Mouse (Mus musculus) limb, embryonic 11.5 days (tissue): ENCODE data around the gene Cry2. TPM values are rescaled to one million over a fixed set of nuclear protein-coding genes. Genes with fewer than 3 reads are reported as not detected.

ENCODE experiments used
- ATAC-seq: fragments of 200-750 bp; cut with Nextera tagmentation; 2 replicates; pipeline ENCODE4 v1.8.0; 2017; ENCODE audit warnings: low read depth; ENCODE audit not compliant: insufficient number of reproducible peaks, low FRiP score, low TSS enrichment
- DNase-seq: peaks from one replicate; pipeline ENCODE4 v3.0.0-alpha.2; 2015; ENCODE audit warnings: low spot score
- H3K27ac ChIP-seq: fragments of 300-500 bp; sonication (generic); replicated peaks from 2 replicates; pipeline ENCODE4 v1.5.1; 2014; ENCODE audit warnings: low read depth, mild to moderate bottlenecking, low read length
- H3K27me3 ChIP-seq: fragments of 300-500 bp; sonication (generic); 2 replicates; pipeline ENCODE4 v1.6.1; 2014; ENCODE audit warnings: mild to moderate bottlenecking, low read length, mixed read lengths; ENCODE audit not compliant: control insufficient read depth, insufficient read depth
- H3K36me3 ChIP-seq: fragments of 300-500 bp; sonication (generic); 2 replicates; pipeline ENCODE4 v1.6.1; 2014; ENCODE audit warnings: mild to moderate bottlenecking, low read length, moderate library complexity, mixed read lengths; ENCODE audit not compliant: control insufficient read depth, insufficient read depth
- H3K4me1 ChIP-seq: fragments of 300-500 bp; sonication (generic); 2 replicates; pipeline ENCODE4 v1.6.1; 2014; ENCODE audit warnings: low read length, mixed read lengths; ENCODE audit not compliant: control insufficient read depth, insufficient read depth
- H3K4me2 ChIP-seq: fragments of 300-500 bp; sonication (generic); 2 replicates; pipeline ENCODE4 v1.6.1; 2014; ENCODE audit warnings: low read depth, mild to moderate bottlenecking, moderate library complexity; ENCODE audit not compliant: severe bottlenecking
- H3K4me3 ChIP-seq: fragments of 300-500 bp; sonication (generic); 2 replicates; pipeline ENCODE4 v1.5.1; 2014; ENCODE audit warnings: low read depth, low read length
- H3K9ac ChIP-seq: fragments of 300-500 bp; sonication (generic); 2 replicates; pipeline ENCODE4 v1.6.1; 2014; ENCODE audit warnings: mild to moderate bottlenecking, low read length
- H3K9me3 ChIP-seq: fragments of 300-500 bp; sonication (generic); 2 replicates; pipeline ENCODE4 v1.6.1; 2016; ENCODE audit warnings: low read length; ENCODE audit not compliant: control insufficient read depth
- WGBS: fragments of 180-500 bp; shearing (Covaris S2); extraction: QIAGEN DNeasy Blood & Tissue Kit; methylation state at CpG from one replicate; pipeline ENCODE4 v1.1.7; 2014; 5-methylcytosine and 5-hydroxymethylcytosine counted together
- polyA plus RNA-seq: library from polyadenylated mRNA; unstranded; fragments of >200 nt; fragmentation: Nextera tagmentation; extraction: Ambion mirVana; gene quantifications from 2 replicates; pipeline ENCODE4 v1.2.1, GENCODE M21; 2014

Cry2 gene
- polyA plus RNA-seq, 1 experiment from 2014 or later = 18.0 TPM

DNA sequence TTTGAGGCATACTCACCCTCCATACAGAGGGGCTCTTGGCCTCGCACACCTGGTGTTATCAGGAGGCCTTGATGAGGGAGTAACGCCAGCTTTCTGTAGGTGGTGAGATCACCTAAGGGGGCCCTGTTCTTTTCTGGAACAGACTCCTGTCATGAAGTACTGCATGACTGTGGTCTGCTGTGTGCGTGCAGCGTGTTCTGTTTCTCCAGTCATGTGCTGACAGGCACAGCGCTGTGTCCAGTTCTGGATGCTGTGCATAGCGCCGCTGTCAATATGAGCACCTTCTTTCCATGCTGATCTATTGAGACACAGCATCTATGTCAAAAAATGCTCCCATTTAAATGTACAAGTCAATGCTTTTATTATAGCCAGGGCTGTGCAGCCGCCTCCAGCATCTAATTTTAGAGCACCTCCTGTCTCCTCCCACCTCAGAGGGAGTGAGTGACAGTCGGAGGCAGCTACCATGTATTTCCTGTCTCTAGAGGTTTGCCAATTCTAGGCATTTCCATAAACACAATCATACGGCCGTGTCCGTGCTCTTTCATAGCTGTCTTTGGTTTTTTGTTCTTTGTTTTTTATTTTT is 8.7 kb upstream of the Cry2 start:
- H3K27ac ChIP-seq = no peak overlapping the region
- H3K4me1 ChIP-seq = peaks cover 3% of the 10 kb centered on the region; the same call in 1 of the 2 replicates
- H3K27me3 ChIP-seq = no peaks in the 10 kb centered on the region
- WGBS = 80% methylated on average over 12 of the region's 12 CpGs
- no peak overlapping the region for H3K4me3 ChIP-seq
- no peak overlapping the region for H3K9ac ChIP-seq
- no peak for ATAC-seq
- H3K9me3 ChIP-seq = no peaks in the 10 kb centered on the region
- DNase-seq = no peak
- H3K4me2 ChIP-seq = no peak overlapping the region
- H3K36me3 ChIP-seq = no peaks in the 10 kb centered on the region

DNA sequence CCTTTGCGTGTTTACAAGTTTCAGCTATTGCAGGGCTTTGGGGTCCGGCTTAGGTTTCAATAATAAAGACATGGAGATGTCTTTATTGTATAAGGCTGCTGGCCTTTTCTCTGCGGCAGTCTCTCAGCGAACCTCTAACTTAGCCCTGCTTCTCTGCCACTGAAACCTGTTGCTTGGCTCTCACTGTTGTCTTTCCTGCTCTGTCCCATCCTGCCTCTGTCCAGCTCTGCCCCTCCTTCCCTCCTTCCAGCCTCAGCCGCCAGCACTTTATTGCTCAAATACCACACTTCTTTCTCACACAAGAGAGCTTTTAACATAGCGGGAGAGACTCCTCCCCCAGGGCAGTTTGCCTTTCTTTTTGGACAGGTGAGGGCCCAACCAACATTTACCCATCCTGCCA is 6.6 kb upstream of the Cry2 start:
- no peak for ATAC-seq
- no peak overlapping the region for H3K9ac ChIP-seq

DNA sequence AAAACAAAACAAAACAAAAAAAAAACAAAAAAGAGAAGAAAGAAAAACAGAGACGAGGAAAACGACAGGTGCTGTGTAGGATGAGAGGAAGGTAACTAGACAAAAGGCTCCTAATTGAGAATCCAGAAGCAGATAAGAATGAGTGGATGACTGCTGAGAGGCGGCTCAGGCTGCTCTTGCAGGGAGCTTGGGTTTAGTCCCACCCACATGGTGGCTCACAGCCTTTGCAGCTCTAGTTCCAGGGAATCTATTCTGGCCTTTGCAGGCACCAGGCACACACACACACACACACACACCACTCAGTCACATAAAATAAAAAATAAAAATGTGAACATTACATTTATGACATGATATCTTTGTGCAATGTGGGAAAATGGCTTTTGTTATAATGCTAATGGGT is 4.7 kb upstream of the Cry2 start:
- no peak for DNase-seq
- no peak for ATAC-seq
- WGBS = 76% methylated on average over 3 of the region's 3 CpGs
- Histone ChIP-seq H3K27ac (no peak overlapping the region), H3K4me1 (no peaks in the 10 kb centered on the region), H3K36me3 (no peaks in the 10 kb centered on the region), H3K27me3 (peaks cover 2% of the 10 kb centered on the region; the same call in 1 of the 2 replicates), H3K4me2 (no peak overlapping the region), H3K9me3 (no peaks in the 10 kb centered on the region), H3K4me3 (no peak overlapping the region), H3K9ac (no peak overlapping the region)

More for the DNA sequence above, 6.6 kb upstream of the Cry2 start:
- H3K27ac ChIP-seq = no peak overlapping the region
- WGBS = 47% methylated on average over 6 of the region's 6 CpGs
- no peak overlapping the region for H3K4me3 ChIP-seq
- H3K36me3 ChIP-seq = no peaks in the 10 kb centered on the region
- H3K4me1 ChIP-seq = no peaks in the 10 kb centered on the region
- DNase-seq = no peak
- no peak overlapping the region for H3K4me2 ChIP-seq
- H3K27me3 ChIP-seq = peaks cover 2% of the 10 kb centered on the region; the same call in 1 of the 2 replicates
- H3K9me3 ChIP-seq = no peaks in the 10 kb centered on the region

DNA sequence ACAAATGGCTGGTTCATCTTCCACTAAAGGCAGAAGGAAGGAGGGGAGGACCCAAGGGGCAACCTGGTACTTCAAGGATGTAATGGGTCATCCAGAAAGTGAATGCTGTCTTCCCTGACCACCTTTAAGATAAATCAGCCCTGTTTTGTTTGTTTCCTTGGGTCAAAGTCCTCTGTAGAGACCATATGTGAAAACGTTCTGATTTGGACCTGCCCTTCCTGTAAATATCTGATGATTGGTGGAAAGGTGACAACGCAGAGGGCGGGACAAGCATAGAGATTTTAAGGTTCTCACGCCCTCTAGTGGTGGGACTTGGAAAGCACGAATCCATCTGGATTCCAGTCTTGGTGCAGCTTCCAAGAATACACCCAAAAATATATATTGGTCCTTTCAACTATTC is 4.0 kb upstream of the Cry2 start:
- H3K4me3 ChIP-seq = no peak overlapping the region
- H3K36me3 ChIP-seq = no peaks in the 10 kb centered on the region
- no peaks in the 10 kb centered on the region for H3K9me3 ChIP-seq
- peak; percentile 90 for DNase-seq
- no peak overlapping the region for H3K4me2 ChIP-seq
- H3K4me1 ChIP-seq = peaks cover 2% of the 10 kb centered on the region
- H3K27me3 ChIP-seq = peaks cover 2% of the 10 kb centered on the region; the same call in 1 of the 2 replicates
- WGBS = 1% methylated on average over 5 of the region's 5 CpGs
- H3K9ac ChIP-seq = no peak overlapping the region
- H3K27ac ChIP-seq = no peak overlapping the region
- ATAC-seq = no peak

DNA sequence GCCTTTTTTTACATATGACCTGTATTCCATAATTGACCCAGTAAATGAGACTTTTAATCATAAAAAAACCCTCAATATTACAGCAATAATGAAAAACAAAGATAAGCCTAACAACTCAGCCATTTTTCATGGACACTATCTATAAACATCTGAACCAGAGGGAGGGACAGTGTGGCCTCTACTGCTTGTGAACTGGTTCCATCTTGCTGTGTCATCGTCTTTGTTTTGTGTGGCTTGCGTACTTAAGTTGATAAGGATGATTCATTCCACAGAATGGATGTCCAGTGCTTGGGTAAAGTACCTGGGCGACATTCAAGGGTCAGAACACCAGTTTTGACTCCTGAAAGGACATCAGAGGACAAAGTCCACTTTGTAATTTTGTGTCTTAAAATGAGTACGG is 3.5 kb upstream of the Cry2 start:
- Histone ChIP-seq H3K27me3 (peaks cover 2% of the 10 kb centered on the region; the same call in 1 of the 2 replicates), H3K9me3 (no peaks in the 10 kb centered on the region), H3K4me3 (no peak overlapping the region), H3K4me2 (no peak overlapping the region), H3K36me3 (no peaks in the 10 kb centered on the region), H3K4me1 (peaks cover 7% of the 10 kb centered on the region), H3K9ac (no peak overlapping the region), H3K27ac (no peak overlapping the region)
- DNase-seq = no peak
- 88% methylated on average over 4 of the region's 4 CpGs for WGBS
- no peak for ATAC-seq

DNA sequence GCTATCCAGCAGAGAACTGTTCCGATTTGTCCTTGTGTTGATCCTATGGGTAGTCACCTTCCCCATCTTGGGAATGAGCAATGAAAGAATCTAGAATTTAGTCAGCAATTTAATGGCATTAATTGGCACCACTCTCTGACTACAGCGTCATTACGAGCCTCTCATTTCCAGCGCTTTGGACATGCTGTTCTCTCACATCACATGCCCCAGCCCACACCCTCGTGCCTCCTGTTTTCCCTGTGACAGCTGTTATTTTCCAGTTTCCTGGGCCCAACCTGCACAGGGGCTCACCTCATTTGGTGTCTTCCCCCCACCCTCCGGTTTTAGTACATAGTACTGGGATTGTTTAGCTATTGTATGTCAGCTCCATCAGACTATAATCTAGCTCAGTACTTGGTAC is 1.2 kb upstream of the Cry2 start:
- H3K27me3 ChIP-seq = peaks cover 2% of the 10 kb centered on the region; the same call in 1 of the 2 replicates
- H3K9me3 ChIP-seq = no peaks in the 10 kb centered on the region
- no peak overlapping the region for H3K4me2 ChIP-seq
- H3K9ac ChIP-seq = no peak overlapping the region
- no peak for DNase-seq
- peaks cover 19% of the 10 kb centered on the region for H3K4me1 ChIP-seq
- no peaks in the 10 kb centered on the region for H3K36me3 ChIP-seq
- H3K4me3 ChIP-seq = no peak overlapping the region
- H3K27ac ChIP-seq = no peak overlapping the region
- ATAC-seq = no peak
- 57% methylated on average over 6 of the region's 6 CpGs for WGBS

DNA sequence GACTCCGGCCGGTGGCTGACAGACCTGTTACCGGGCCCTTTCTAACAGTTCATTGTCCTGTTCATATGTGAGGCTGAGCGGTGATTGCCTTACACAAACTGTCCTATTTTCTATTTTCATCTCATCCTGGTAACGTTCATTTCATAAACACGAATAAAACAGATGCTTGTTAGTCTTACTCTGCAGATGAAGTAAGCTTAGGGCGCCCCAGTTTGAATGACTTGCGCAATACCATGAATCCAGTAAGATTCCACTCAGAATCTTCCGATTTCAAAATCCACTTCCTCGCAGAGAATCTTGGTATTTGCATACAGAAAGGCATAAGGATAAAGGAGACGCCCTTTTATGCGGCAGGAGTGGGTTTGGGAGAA is 517 bp upstream of the Cry2 start:
- 11% methylated on average over 12 of the region's 12 CpGs for WGBS
- no peak for DNase-seq
- no peak overlapping the region for H3K27ac ChIP-seq

DNA sequence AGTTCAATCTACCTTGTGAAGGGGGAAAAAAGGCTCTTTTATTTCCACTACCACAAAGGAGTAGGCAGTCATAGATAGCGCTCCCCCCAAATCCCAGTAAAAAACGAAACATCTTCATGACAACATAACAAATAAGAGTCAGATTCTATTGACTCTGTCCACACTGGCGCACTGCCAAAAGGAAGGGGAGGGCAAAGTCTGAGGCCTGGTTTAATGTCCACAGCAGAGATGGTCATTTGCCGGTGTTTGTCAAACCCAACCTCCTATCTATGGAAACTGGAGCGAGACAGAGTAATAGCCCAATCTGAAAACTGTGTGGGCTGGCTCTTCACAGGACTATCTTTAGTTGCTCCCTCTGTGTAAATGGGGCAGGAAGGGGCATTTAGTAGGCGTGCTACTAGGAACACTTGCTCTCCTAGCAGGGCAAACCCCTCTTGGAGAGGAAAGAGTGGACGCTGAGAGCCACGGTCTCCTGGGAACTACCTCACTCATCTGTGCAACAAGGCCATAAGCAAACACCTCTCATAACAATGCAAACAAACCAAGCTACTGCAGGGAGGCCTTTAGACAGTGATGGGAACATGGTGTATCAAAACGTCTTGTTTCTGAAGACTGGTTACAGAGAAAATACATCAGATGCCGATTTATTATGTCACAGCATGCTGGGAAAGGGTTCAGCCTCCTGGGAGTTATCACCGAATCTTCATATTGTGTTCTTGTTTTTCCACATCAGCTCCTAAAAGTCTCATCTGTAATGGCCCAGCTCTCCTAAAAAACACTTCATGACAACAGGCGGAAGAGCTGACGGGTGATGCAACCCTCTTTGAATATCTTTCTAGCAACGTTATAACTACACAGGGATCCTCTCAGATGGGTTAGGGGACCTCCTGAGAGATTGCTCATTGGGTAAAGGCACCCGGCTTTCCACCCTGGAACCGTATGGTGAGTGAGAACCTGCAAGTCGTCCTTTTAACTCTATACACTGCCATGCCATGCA is 1.2 kb downstream of the Cry2 start:
- H3K9ac ChIP-seq = peak overlapping the region; percentile 72; the same call in 1 of the 2 replicates
- peak overlapping the region; percentile 81 for H3K4me2 ChIP-seq
- no peaks in the 10 kb centered on the region for H3K9me3 ChIP-seq
- H3K27ac ChIP-seq = no peak overlapping the region
- DNase-seq (no peak), ATAC-seq (no peak)
- no peaks in the 10 kb centered on the region; the same call in 1 of the 2 replicates for H3K36me3 ChIP-seq
- H3K27me3 ChIP-seq = peaks cover 2% of the 10 kb centered on the region; the same call in 1 of the 2 replicates
- 63% methylated on average over 17 of the region's 17 CpGs for WGBS
- peaks cover 19% of the 10 kb centered on the region for H3K4me1 ChIP-seq
- H3K4me3 ChIP-seq = peak overlapping the region; percentile 83

More for the DNA sequence above, 517 bp upstream of the Cry2 start:
- H3K4me1 ChIP-seq = peaks cover 19% of the 10 kb centered on the region
- H3K4me3 ChIP-seq = peak overlapping the region; percentile 83
- H3K36me3 ChIP-seq = no peaks in the 10 kb centered on the region
- ATAC-seq = no peak
- H3K9ac ChIP-seq = peak overlapping the region; percentile 43
- peaks cover 2% of the 10 kb centered on the region; the same call in 1 of the 2 replicates for H3K27me3 ChIP-seq
- no peaks in the 10 kb centered on the region for H3K9me3 ChIP-seq
- peak overlapping the region; percentile 81 for H3K4me2 ChIP-seq
